Mouse (Mus musculus): ENCODE results near the gene Invs. TPM values are rescaled to one million over a fixed set of nuclear protein-coding genes. Genes with fewer than 3 reads are reported as not detected.
"Not testable (repeated sequence)": the region's sequence is repeated elsewhere in the genome, so short reads cannot be mapped to it uniquely, and the experiment has no call there.

The Invs gene
- polyA plus RNA-seq, 1 experiment from 2014 or later, result 3.1 TPM

DNA sequence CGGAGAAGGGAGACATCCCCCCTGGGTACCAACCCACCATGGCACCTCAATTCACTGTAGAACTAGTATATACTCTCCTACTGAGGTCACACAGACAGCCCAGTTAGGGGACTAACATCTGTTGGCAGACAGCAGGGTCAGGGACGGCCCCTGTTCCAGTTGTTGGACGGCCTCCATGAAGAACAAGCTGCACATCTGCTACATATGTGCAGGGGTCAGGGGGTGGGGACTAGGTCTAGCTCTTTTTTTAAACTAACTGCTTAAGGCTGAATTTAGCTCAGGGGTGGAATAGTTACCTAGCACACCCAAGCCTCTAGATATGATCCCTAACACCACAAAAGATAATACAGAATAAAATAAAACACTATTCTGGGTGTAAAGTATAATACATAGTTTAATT, 82.8 kb downstream of the Invs start:
- no peaks in the 10 kb centered on the region for H3K36me3 ChIP-seq (ENCODE audit: control insufficient read depth, insufficient read depth, low read length)
- H3K27me3 ChIP-seq (replicated peaks; ENCODE audit: control insufficient read depth, insufficient read depth, low read length), result no peaks in the 10 kb centered on the region
- WGBS, result 85% methylated on average over 3 of the region's 3 CpGs
- ATAC-seq, result no peak
- H3K9ac ChIP-seq (ENCODE audit: low read length), result no peak overlapping the region
- H3K9me3 ChIP-seq (replicated peaks; ENCODE audit: control insufficient read depth, low read length), result no peaks in the 10 kb centered on the region
- H3K4me1 ChIP-seq (ENCODE audit: control insufficient read depth, insufficient read depth, low read length), result no peaks in the 10 kb centered on the region
- no peak for DNase-seq (ENCODE audit: low spot score)
- no peak overlapping the region for H3K27ac ChIP-seq (ENCODE audit: low read depth, low read length)
- H3K4me2 ChIP-seq (ENCODE audit: low read length), result no peak overlapping the region
- H3K4me3 ChIP-seq (ENCODE audit: low read depth, low read length), result no peak overlapping the region

DNA sequence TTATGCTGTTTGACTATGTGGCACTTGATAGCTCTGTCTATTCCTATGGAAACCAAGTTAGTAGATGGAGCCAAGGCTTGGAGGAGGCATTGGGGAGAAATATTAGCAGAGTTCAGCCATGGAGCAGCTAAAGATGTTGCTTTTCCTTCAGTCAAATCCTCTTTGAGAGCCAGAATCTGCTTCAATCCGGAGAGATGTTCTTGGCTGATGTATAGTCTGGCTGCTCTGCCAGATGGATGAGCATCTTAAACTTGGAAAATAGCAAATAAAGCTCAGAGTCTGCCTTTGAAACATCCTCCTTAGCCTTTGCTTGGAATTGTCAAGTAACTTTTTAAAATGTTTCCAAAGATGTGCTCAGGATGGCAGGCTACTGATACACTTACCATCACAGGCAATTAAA, 91.5 kb downstream of the Invs start:
- peak; percentile 46 for DNase-seq (ENCODE audit: low spot score)
- Histone ChIP-seq H3K4me1 (ENCODE audit: control insufficient read depth, insufficient read depth, low read length) (no peaks in the 10 kb centered on the region), H3K4me3 (ENCODE audit: low read depth, low read length) (no peak overlapping the region), H3K9me3 (replicated peaks; ENCODE audit: control insufficient read depth, low read length) (no peaks in the 10 kb centered on the region), H3K36me3 (ENCODE audit: control insufficient read depth, insufficient read depth, low read length) (no peaks in the 10 kb centered on the region), H3K27me3 (replicated peaks; ENCODE audit: control insufficient read depth, insufficient read depth, low read length) (no peaks in the 10 kb centered on the region), H3K27ac (ENCODE audit: low read depth, low read length) (no peak overlapping the region), H3K4me2 (ENCODE audit: low read length) (no peak overlapping the region), H3K9ac (ENCODE audit: low read length) (no peak overlapping the region)
- WGBS, result 79% methylated on average over 1 of the region's 1 CpGs
- ATAC-seq, result no peak

DNA sequence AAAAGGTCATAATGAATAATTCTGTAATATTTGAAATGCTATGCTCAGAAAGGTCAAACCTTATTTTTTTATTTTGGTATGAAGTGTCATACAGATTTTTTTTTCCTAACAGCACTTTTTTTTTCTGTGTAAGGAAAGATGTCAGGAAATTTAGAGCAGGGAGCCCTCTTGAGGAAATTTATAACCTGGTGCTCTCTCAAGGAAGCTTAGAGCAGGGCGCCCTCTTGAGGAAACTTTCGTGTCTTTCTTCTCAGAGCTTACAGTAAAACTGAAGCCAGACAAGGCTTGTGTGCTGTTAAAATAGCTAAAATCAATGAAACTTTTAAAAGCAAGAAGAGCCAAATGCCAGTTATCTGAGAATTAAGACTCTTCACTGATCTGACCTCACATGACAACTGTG, 101.4 kb downstream of the Invs start:
- Histone ChIP-seq H3K27me3 (replicated peaks; ENCODE audit: control insufficient read depth, insufficient read depth, low read length) (no peaks in the 10 kb centered on the region), H3K36me3 (ENCODE audit: control insufficient read depth, insufficient read depth, low read length) (no peaks in the 10 kb centered on the region), H3K9ac (ENCODE audit: low read length) (no peak overlapping the region), H3K9me3 (replicated peaks; ENCODE audit: control insufficient read depth, low read length) (no peaks in the 10 kb centered on the region), H3K4me1 (ENCODE audit: control insufficient read depth, insufficient read depth, low read length) (no peaks in the 10 kb centered on the region), H3K4me2 (ENCODE audit: low read length) (no peak overlapping the region), H3K4me3 (ENCODE audit: low read depth, low read length) (no peak overlapping the region), H3K27ac (ENCODE audit: low read depth, low read length) (no peak overlapping the region)
- DNase-seq (ENCODE audit: low spot score) (peak; percentile 96), ATAC-seq (peak; percentile 73)
- 0% methylated on average over 2 of the region's 2 CpGs for WGBS

DNA sequence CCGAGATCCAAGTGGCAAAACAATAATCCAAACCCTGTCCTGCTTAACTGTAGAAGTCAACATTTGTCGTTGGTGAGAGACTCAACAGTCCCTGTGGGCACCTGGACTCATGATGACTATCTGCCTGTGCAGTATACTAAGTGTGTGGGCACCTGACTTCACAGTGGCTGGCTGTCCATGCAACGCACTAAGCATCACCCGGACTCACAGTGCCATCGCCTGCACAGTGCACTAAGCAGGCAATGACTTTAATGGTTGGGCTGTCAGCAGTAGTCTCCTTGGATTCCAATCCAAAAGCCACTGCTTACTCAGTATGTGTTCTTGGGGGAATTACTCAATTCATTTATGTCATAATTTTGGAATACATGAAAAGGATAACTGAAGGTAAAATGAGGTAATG, 102.9 kb downstream of the Invs start:
- 82% methylated on average over 5 of the region's 5 CpGs for WGBS
- no peaks in the 10 kb centered on the region for H3K9me3 ChIP-seq (replicated peaks; ENCODE audit: control insufficient read depth, low read length)
- no peak for DNase-seq (ENCODE audit: low spot score)
- H3K27me3 ChIP-seq (replicated peaks; ENCODE audit: control insufficient read depth, insufficient read depth, low read length), result no peaks in the 10 kb centered on the region
- no peaks in the 10 kb centered on the region for H3K36me3 ChIP-seq (ENCODE audit: control insufficient read depth, insufficient read depth, low read length)
- ATAC-seq, result no peak
- no peak overlapping the region for H3K4me3 ChIP-seq (ENCODE audit: low read depth, low read length)
- H3K9ac ChIP-seq (ENCODE audit: low read length), result no peak overlapping the region
- H3K4me2 ChIP-seq (ENCODE audit: low read length), result no peak overlapping the region
- H3K4me1 ChIP-seq (ENCODE audit: control insufficient read depth, insufficient read depth, low read length), result no peaks in the 10 kb centered on the region
- no peak overlapping the region for H3K27ac ChIP-seq (ENCODE audit: low read depth, low read length)

DNA sequence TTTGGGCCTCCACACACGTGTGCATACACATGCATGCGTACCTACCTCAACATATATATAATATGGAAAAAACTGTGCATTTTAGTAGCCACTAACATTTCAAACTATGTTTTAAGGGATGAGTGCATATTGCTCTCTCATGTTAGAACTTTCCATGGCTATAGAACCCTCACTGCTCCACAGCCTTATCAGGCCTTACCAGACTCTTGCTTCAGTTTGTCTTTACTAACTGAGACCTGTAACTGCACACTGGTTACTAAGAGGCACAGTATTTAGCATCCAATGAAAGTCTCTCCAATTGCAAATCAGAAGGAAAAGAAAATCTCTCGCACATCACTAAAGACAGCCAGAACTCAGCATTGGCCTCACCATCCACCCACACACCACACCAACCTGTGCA, 117.4 kb downstream of the Invs start:
- DNase-seq (ENCODE audit: low spot score), result no peak
- no peak overlapping the region for H3K9ac ChIP-seq (ENCODE audit: low read length)
- no peak overlapping the region for H3K27ac ChIP-seq (ENCODE audit: low read depth, low read length)
- no peaks in the 10 kb centered on the region for H3K36me3 ChIP-seq (ENCODE audit: control insufficient read depth, insufficient read depth, low read length)
- no peak overlapping the region for H3K4me3 ChIP-seq (ENCODE audit: low read depth, low read length)
- 97% methylated on average over 3 of the region's 3 CpGs for WGBS
- no peak for ATAC-seq
- H3K4me2 ChIP-seq (ENCODE audit: low read length), result no peak overlapping the region
- H3K27me3 ChIP-seq (replicated peaks; ENCODE audit: control insufficient read depth, insufficient read depth, low read length), result no peaks in the 10 kb centered on the region
- H3K4me1 ChIP-seq (ENCODE audit: control insufficient read depth, insufficient read depth, low read length), result no peaks in the 10 kb centered on the region
- no peaks in the 10 kb centered on the region for H3K9me3 ChIP-seq (replicated peaks; ENCODE audit: control insufficient read depth, low read length)

DNA sequence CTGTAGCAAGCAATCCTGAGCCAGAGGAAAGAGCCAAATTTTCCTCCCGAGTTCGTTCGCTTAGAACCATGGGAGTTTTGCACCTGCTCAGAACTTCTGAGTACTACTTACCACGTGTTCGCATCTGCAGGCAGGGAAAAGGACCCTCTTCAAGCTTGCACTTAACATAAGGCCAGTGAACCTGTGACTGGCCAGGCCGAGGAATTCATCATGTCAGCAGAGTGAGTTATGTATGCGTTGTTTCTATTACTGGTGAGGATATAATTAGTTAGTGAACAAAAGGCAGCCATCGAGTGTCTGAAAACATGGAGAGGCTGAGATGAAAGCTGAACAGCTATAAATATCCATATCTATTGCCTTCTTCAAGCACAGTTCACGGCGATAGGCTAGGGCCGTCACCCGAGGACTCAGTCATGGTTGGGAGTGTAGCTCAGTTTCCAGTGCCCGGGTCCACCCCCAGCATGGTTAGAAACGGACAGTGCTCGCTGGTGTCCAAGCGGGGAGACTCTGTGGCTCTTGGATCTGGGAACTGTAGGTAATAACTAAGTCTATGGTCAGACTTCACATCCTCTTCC, 123.6 kb downstream of the Invs start:
- no peak overlapping the region for H3K4me2 ChIP-seq (ENCODE audit: low read length)
- H3K27me3 ChIP-seq (replicated peaks; ENCODE audit: control insufficient read depth, insufficient read depth, low read length), result no peaks in the 10 kb centered on the region
- no peak for DNase-seq (ENCODE audit: low spot score)
- H3K36me3 ChIP-seq (ENCODE audit: control insufficient read depth, insufficient read depth, low read length), result no peaks in the 10 kb centered on the region
- no peak for ATAC-seq
- no peak overlapping the region for H3K4me3 ChIP-seq (ENCODE audit: low read depth, low read length)
- WGBS, result 77% methylated on average over 16 of the region's 16 CpGs
- no peak overlapping the region for H3K9ac ChIP-seq (ENCODE audit: low read length)
- no peaks in the 10 kb centered on the region for H3K9me3 ChIP-seq (replicated peaks; ENCODE audit: control insufficient read depth, low read length)
- no peak overlapping the region for H3K27ac ChIP-seq (ENCODE audit: low read depth, low read length)
- no peaks in the 10 kb centered on the region for H3K4me1 ChIP-seq (ENCODE audit: control insufficient read depth, insufficient read depth, low read length)

DNA sequence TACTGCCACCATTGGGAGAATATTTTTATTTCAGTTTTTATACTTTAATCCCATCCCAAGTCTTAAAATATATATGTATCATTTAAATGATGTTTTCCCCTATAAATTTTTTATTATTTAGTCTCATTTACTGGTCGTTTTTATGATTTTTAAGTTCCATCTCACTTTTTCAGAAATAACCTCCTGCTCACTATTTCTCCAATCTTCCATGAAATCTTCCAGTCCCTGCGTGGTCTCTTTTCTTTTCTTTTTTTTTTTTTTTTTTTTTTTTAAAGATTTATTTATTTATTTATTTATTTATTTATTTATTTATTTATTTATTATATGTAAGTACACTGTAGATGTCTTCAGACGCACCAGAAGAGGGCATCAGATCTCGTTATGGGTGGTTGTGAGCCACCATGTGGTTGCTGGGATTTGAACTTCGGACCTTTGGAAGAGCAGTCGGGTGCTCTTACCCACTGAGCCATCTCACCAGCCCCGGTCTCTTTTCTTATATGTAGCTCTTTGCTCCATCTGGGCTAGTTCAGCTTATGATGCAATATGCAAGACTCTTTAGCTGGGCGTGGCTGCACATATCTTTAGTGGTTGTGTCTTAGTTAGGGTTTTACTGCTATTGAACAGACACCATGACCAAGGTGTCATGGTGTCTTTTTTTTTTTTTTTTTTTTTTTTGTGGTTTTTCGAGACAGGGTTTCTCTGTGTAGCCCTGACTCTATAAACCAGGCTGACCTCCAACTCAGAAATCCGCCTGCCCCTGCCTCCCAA, 126.3 kb downstream of the Invs start:
- not testable (repeated sequence) for H3K27ac ChIP-seq (ENCODE audit: low read depth, low read length); H3K4me3 ChIP-seq (ENCODE audit: low read depth, low read length); ATAC-seq; H3K9ac ChIP-seq (ENCODE audit: low read length); H3K9me3 ChIP-seq (replicated peaks; ENCODE audit: control insufficient read depth, low read length); H3K36me3 ChIP-seq (ENCODE audit: control insufficient read depth, insufficient read depth, low read length); DNase-seq (ENCODE audit: low spot score); H3K4me2 ChIP-seq (ENCODE audit: low read length); H3K4me1 ChIP-seq (ENCODE audit: control insufficient read depth, insufficient read depth, low read length); H3K27me3 ChIP-seq (replicated peaks; ENCODE audit: control insufficient read depth, insufficient read depth, low read length)
- 86% methylated on average over 8 of the region's 10 CpGs for WGBS

DNA sequence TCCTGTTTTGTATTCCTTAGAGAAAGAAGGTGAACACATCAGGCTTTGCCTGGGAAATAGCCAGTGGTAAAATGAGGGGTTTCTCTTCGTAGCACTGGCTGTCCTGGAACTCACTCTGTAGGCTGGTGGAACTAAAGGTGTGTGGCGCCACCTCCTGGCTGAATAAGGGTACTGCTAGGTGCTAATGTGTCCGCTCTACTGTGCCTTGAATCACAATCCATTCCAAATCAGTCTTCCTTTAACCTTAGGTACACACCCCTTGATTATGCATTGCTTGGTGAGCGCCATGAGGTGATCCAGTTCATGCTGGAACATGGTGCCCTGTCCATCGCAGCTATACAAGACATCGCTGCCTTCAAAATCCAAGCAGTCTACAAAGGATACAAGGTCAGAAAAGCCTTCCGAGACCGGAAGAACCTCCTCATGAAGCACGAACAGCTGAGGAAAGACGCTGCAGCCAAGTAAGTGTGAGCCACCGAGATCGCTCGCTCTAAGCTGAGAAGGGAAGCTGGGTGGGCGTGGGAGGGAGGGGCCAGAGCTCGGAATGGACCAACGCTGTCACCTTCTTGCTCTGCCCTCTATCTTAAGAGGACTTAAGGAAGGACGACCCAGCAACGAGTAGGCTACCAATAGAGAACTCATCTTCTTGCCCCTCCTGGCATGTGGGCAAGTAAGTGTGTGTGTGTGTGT, 127.9 kb downstream of the Invs start:
- peak; percentile 46; the same call in 1 of the 2 replicates for ATAC-seq
- H3K4me3 ChIP-seq (ENCODE audit: low read depth, low read length), result no peak overlapping the region
- WGBS, result 47% methylated on average over 18 of the region's 18 CpGs
- no peak overlapping the region for H3K4me2 ChIP-seq (ENCODE audit: low read length)
- no peak overlapping the region for H3K27ac ChIP-seq (ENCODE audit: low read depth, low read length)
- DNase-seq (ENCODE audit: low spot score), result peak; percentile 65
- no peaks in the 10 kb centered on the region for H3K4me1 ChIP-seq (ENCODE audit: control insufficient read depth, insufficient read depth, low read length)
- no peaks in the 10 kb centered on the region for H3K27me3 ChIP-seq (replicated peaks; ENCODE audit: control insufficient read depth, insufficient read depth, low read length)
- H3K9me3 ChIP-seq (replicated peaks; ENCODE audit: control insufficient read depth, low read length), result no peaks in the 10 kb centered on the region
- H3K36me3 ChIP-seq (ENCODE audit: control insufficient read depth, insufficient read depth, low read length), result no peaks in the 10 kb centered on the region
- H3K9ac ChIP-seq (ENCODE audit: low read length), result no peak overlapping the region

DNA sequence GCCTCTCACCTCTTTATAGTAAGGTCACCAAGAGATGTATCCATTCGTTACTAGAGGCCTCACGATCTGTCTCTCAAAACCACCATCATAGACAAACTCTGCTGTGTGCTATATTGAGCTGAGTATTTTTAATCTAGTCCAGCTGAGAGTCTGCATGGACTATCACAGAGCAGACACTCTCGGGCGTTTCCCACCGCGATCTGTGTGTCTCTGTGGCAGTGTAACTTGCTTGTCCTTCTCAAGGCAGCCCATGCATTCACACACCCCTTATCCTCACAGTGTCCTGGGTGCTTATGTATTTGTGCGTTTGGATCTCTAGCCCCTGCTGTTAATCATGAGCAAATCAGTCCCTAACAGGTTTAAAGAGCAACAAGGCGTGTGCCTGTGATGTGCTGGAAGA, 133.9 kb downstream of the Invs start:
- no peaks in the 10 kb centered on the region for H3K4me1 ChIP-seq (ENCODE audit: control insufficient read depth, insufficient read depth, low read length)
- WGBS, result 91% methylated on average over 8 of the region's 8 CpGs
- ATAC-seq, result no peak

More for the DNA sequence above, 133.9 kb downstream of the Invs start:
- H3K4me3 ChIP-seq (ENCODE audit: low read depth, low read length), result no peak overlapping the region
- no peaks in the 10 kb centered on the region for H3K36me3 ChIP-seq (ENCODE audit: control insufficient read depth, insufficient read depth, low read length)
- H3K27ac ChIP-seq (ENCODE audit: low read depth, low read length), result no peak overlapping the region
- no peaks in the 10 kb centered on the region for H3K9me3 ChIP-seq (replicated peaks; ENCODE audit: control insufficient read depth, low read length)
- no peak overlapping the region for H3K4me2 ChIP-seq (ENCODE audit: low read length)
- no peak for DNase-seq (ENCODE audit: low spot score)
- H3K9ac ChIP-seq (ENCODE audit: low read length), result no peak overlapping the region
- H3K27me3 ChIP-seq (replicated peaks; ENCODE audit: control insufficient read depth, insufficient read depth, low read length), result no peaks in the 10 kb centered on the region
